Mouse (Mus musculus) C2C12 (cell line): ENCODE data around the gene Fastkd2.

Experiments
- CEBPB ChIP-seq: IDR thresholded peaks from one replicate; pipeline ENCODE4 v1.6.1; 2011; ENCODE audit warnings: low read depth, mild to moderate bottlenecking, control low read depth, moderate library complexity
- CTCF ChIP-seq: IDR thresholded peaks from one replicate; pipeline ENCODE4 v1.5.1; 2011; ENCODE audit not compliant: control insufficient read depth, insufficient read depth, insufficient read length

- no peak for TF ChIP-seq CTCF
- no peak for TF ChIP-seq CEBPB
Observed at GRCm38 (mm10) chr1:63763881-63764386, 33.5 kb downstream of the Fastkd2 start.
